Mouse (Mus musculus) testis, adult 2 months (tissue): ENCODE results near the gene Plcb4.

ENCODE experiments used
- CTCF ChIP-seq: fragments of 200-500 bp; IDR thresholded peaks from 2 replicates; pipeline ENCODE4 v1.5.1; 2012; ENCODE audit warnings: low read depth, mild to moderate bottlenecking, inconsistent platforms, low read length, moderate library complexity; ENCODE audit not compliant: control insufficient read depth, insufficient read depth, insufficient replicate concordance
- POLR2A ChIP-seq: fragments of 200-500 bp; IDR thresholded peaks from 2 replicates; pipeline ENCODE4 v1.6.1; 2012; ENCODE audit warnings: low read depth, mild to moderate bottlenecking, inconsistent platforms, low read length, moderate library complexity; ENCODE audit not compliant: control insufficient read depth

GRCm38 (mm10) chr2:135854059-135854458 is 195.2 kb downstream of the Plcb4 start:
- TF ChIP-seq POLR2A: no peak
- no peak for TF ChIP-seq CTCF
